8 mouse cellular contexts compared by ENCODE assay signal in genomic region chr14:17659686-17660328, GRCm38 (mm10). TPM values are rescaled to one million over a fixed set of nuclear protein-coding genes. Genes with fewer than 3 reads are reported as not detected.
DNase-seq lines count a peak whose midpoint lies in the region; ATAC-seq and TF ChIP-seq lines count a peak whose summit lies in the region.

Thrb (plus strand) TSS chr14:17660261.

- peak within 1 kb of the TSS; percentile 83 for H3K4me3 ChIP-seq in hindbrain, postnatal 0 days (ENCODE audit: low read length)
- H3K4me3 ChIP-seq in left cerebral cortex, adult 2 months = peak within 1 kb of the TSS; percentile 58

- peak within 1 kb of the TSS; percentile 68 for H3K9ac ChIP-seq in hindbrain, postnatal 0 days (replicated peaks; ENCODE audit: low read length)

- peak within 1 kb of the TSS; percentile 60; the same call in 1 of the 2 replicates for H3K27ac ChIP-seq in hindbrain, postnatal 0 days
- peak within 1 kb of the TSS; percentile 99 for H3K27ac ChIP-seq in left cerebral cortex, adult 2 months

- under 1% methylated on average over 23 of the region's 23 CpGs for WGBS in hindbrain, postnatal 0 days

- intact Hi-C loops in left cerebral cortex, adult 2 months (cut with DNase I) = loop anchor here (1.0 to 5.0 kb wide), 8 partner anchors 67 to 507 kb away; no protein-coding TSS in a partner anchor

- H3K36me3 ChIP-seq in hindbrain, postnatal 0 days (ENCODE audit: insufficient read depth, low read length) = no peaks in the 10 kb centered on the region

- no peaks in the 10 kb centered on the region for H3K9me3 ChIP-seq in hindbrain, postnatal 0 days (ENCODE audit: low read length)

- ATAC-seq in hindbrain, postnatal 0 days = peak; percentile 2; the same call in 1 of the 2 replicates

- peaks cover 5% of the 10 kb centered on the region; the same call in 1 of the 2 replicates for H3K27me3 ChIP-seq in hindbrain, postnatal 0 days (ENCODE audit: insufficient read depth, low read length)

- peak within 1 kb of the TSS; percentile 100 for H3K4me2 ChIP-seq in hindbrain, postnatal 0 days (ENCODE audit: low read depth, low read length)

- TF ChIP-seq CTCF in hindbrain, postnatal 0 days (IDR thresholded peaks at IDR 0.05; ENCODE audit: low read depth) = no peak
- TF ChIP-seq CTCF in left cerebral cortex, adult 2 months (IDR thresholded peaks at IDR 0.05) = no peak

- peak; percentile 20 for DNase-seq in retina, adult 2 months (ENCODE audit: low read depth, low spot score)
- DNase-seq in retina, postnatal 1 day = no peak
- DNase-seq in cerebellum, adult 9-10 months = peak; percentile 40
- peak; percentile 8 for DNase-seq in gastrocnemius, postnatal 10 days
- DNase-seq in hindbrain, postnatal 0 days (ENCODE audit: low spot score) = peak; percentile 31
- peak; percentile 48 to 59 for DNase-seq in left cerebral cortex, adult 2 months (ENCODE audit: extremely low spot score in 1 of 2, low spot score in 2 of 2)
- peak; percentile 26 for DNase-seq in lung, postnatal 36 days
- DNase-seq in right cerebral cortex, postnatal 14 days = peak; percentile 26

- no peaks in the 10 kb centered on the region for H3K4me1 ChIP-seq in hindbrain, postnatal 0 days (ENCODE audit: insufficient read depth, low read length)

RNA-seq across cellular contexts. Expression of gene Thrb, which starts in this region (rescaled TPM):
- 1 to 10 TPM; 5.8 to 5.9 TPM for total RNA-seq in gastrocnemius, postnatal 10 days (2021)
- 2.7 and 5.3 TPM in 2 replicates for total RNA-seq in hindbrain, postnatal 0 days (2014; rRNA removed)
- 2.4 and 2.8 TPM in 2 replicates for polyA plus RNA-seq in hindbrain, postnatal 0 days (2015; fragmentation: Nextera tagmentation; extraction: Ambion mirVana)
- 10 to 100 TPM; 97.1 to 98.6 TPM for total RNA-seq in left cerebral cortex, adult 2 months (2021)

Comparison
In these comparisons a context has a peak if more than half of its experiments do, and no peak if none do; other contexts are left out.
1. RNA of gene Thrb (total RNA-seq): 97.1 to 98.6 TPM in left cerebral cortex, adult 2 months; 5.8 to 5.9 TPM in gastrocnemius, postnatal 10 days and 2.7 to 5.3 TPM in hindbrain, postnatal 0 days; every median in the first group is over 10 times any median in the second.